Mouse (Mus musculus) liver, embryonic 14.5 days (tissue): ENCODE measurements at regions not wholly inside any gene's neighbourhood (a gene's known extent, or its start where the extent isn't known, plus 50 kb on each side); places are given as distances from the start of the nearest gene placed in this dataset.

ENCODE experiments used
- ATAC-seq: fragments of 200-750 bp; cut with Nextera tagmentation; 2 replicates; pipeline ENCODE4 v1.8.0; 2017; ENCODE audit warnings: moderate number of reproducible peaks, mild to moderate bottlenecking, moderate library complexity; ENCODE audit not compliant: insufficient read depth
- DNase-seq, 3 experiments: peaks; one replicate each; pipeline ENCODE4 v3.0.0-alpha.2; 2012 to 2013; ENCODE audit warnings: low read depth in 3 of 3, low spot score in 3 of 3
- H3K27ac ChIP-seq: fragments of 300-500 bp; sonication (generic); 2 replicates; pipeline ENCODE4 v1.5.1; 2014; ENCODE audit warnings: moderate library complexity, mild to moderate bottlenecking, control low read depth, inconsistent platforms
- H3K27me3 ChIP-seq: fragments of 300-500 bp; sonication (generic); 2 replicates; pipeline ENCODE4 v1.6.1; 2014; ENCODE audit warnings: mild to moderate bottlenecking, low read length, moderate library complexity; ENCODE audit not compliant: control insufficient read depth, insufficient read depth
- H3K36me3 ChIP-seq: fragments of 300-500 bp; sonication (generic); replicated peaks from 2 replicates; pipeline ENCODE4 v1.6.1; 2014; ENCODE audit warnings: low read depth; ENCODE audit not compliant: control insufficient read depth, insufficient read depth
- H3K4me1 ChIP-seq, 2 experiments: fragments of 200-500 bp in 1 of 2; fragments of 300-500 bp in 1 of 2; sonication (generic) in 1 of 2; replicated peaks; 2 replicates each; pipeline ENCODE4 v1.6.1; 2012 to 2014; ENCODE audit warnings: antibody characterized with exemption in 1 of 2, inconsistent platforms in 1 of 2, low read length in 1 of 2; ENCODE audit not compliant: control insufficient read depth in 2 of 2, insufficient read depth in 2 of 2
- H3K4me2 ChIP-seq: fragments of 300-500 bp; sonication (generic); 2 replicates; pipeline ENCODE4 v1.6.1; 2014; ENCODE audit warnings: low read depth, mild to moderate bottlenecking, control low read depth, moderate library complexity
- H3K4me3 ChIP-seq, 2 experiments: fragments of 200-500 bp in 1 of 2; fragments of 300-500 bp in 1 of 2; sonication (generic) in 1 of 2; 2 replicates each; pipeline ENCODE4 v1.5.1; 2012 to 2014; ENCODE audit warnings: low read depth in 2 of 2, low read length in 2 of 2, mild to moderate bottlenecking in 2 of 2, control low read depth in 1 of 2, inconsistent platforms in 1 of 2, moderate library complexity in 1 of 2; ENCODE audit not compliant: insufficient read depth in 1 of 2
- H3K9ac ChIP-seq: fragments of 300-500 bp; sonication (generic); replicated peaks from 2 replicates; pipeline ENCODE4 v1.6.1; 2014; ENCODE audit warnings: mild to moderate bottlenecking, control low read depth, moderate library complexity
- H3K9me3 ChIP-seq: fragments of 300-500 bp; sonication (generic); 2 replicates; pipeline ENCODE4 v1.6.1; 2016; ENCODE audit warnings: low read length, mixed read lengths; ENCODE audit not compliant: control insufficient read depth
- CTCF ChIP-seq: IDR thresholded peaks from 2 replicates; pipeline ENCODE4 v1.5.1; 2016; ENCODE audit warnings: antibody characterized with exemption, low read depth, control low read depth
- EP300 ChIP-seq: IDR thresholded peaks from 2 replicates; pipeline ENCODE4 v1.6.1; 2016; ENCODE audit warnings: antibody characterized with exemption, low read depth
- WGBS: fragments of 180-500 bp; shearing (Covaris S2); extraction: QIAGEN DNeasy Blood & Tissue Kit; methylation state at CpG from one replicate; pipeline ENCODE4 v1.1.7; 2014; ENCODE audit not compliant: insufficient replicate concordance; 5-methylcytosine and 5-hydroxymethylcytosine counted together

DNA sequence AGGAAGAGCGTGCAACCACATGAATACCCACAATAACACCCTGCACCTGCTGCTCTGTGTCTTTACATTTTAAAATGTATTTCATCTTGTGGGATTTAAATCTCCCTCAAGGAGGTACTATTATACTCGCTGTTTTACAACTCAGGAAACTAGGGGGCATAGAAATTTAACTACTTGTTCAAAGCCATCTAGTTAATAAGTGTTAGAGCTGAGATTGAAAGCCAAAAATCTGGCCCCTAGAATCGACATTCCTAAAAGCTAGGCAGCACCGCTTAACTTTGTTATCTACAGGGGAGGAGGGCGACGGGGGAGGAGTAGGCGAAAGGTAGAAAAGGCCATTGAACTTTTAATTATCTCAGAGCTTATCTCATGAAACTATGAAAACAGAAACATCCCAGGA lies 93.3 kb downstream of the Spry2 start:
- ATAC-seq = no peak
- Histone ChIP-seq H3K4me3 (peak overlapping the region in 1 of 2 experiments; percentile 24; a peak in 2 of 4 replicates), H3K9me3 (no peaks in the 10 kb centered on the region), H3K9ac (no peak overlapping the region), H3K36me3 (no peaks in the 10 kb centered on the region), H3K4me2 (peak overlapping the region; percentile 44), H3K4me1 (peaks cover 0 to 2% of the 10 kb centered on the region in 2 experiments; a peak in 2 of 4 replicates), H3K27me3 (no peaks in the 10 kb centered on the region), H3K27ac (no peak overlapping the region)
- WGBS = 27% methylated on average over 7 of the region's 7 CpGs
- TF ChIP-seq EP300 = no peak
- TF ChIP-seq CTCF = no peak
- no peak for DNase-seq

GRCm38 (mm10) chr14:105802529-105803280 lies 93.9 kb downstream of the Spry2 start:
- peaks cover 0 to 2% of the 10 kb centered on the region in 2 experiments; a peak in 2 of 4 replicates for H3K4me1 ChIP-seq
- no peaks in the 10 kb centered on the region for H3K9me3 ChIP-seq
- no peak overlapping the region for H3K9ac ChIP-seq
- H3K36me3 ChIP-seq = no peaks in the 10 kb centered on the region
- peak overlapping the region; percentile 44 for H3K4me2 ChIP-seq
- DNase-seq (no peak), ATAC-seq (no peak; the same call in 1 of the 2 replicates)
- WGBS = 4% methylated on average over 18 of the region's 18 CpGs
- H3K27me3 ChIP-seq = no peaks in the 10 kb centered on the region
- H3K27ac ChIP-seq = no peak overlapping the region
- H3K4me3 ChIP-seq = peak overlapping the region; percentile 6 to 24; a peak in 3 of 4 replicates
- no peak for TF ChIP-seq CTCF
- no peak for TF ChIP-seq EP300

- no peak for DNase-seq
- 72% methylated on average over 13 of the region's 13 CpGs for WGBS
Observed at GRCm38 (mm10) chr14:105800142-105800925, 96.3 kb downstream of the Spry2 start.

GRCm38 (mm10) chr14:105799401-105799861 lies 97.2 kb downstream of the Spry2 start:
- no peaks in the 10 kb centered on the region for H3K9me3 ChIP-seq
- H3K27me3 ChIP-seq = no peaks in the 10 kb centered on the region
- no peak for ATAC-seq
- TF ChIP-seq EP300 (no peak), CTCF (no peak)
- no peak overlapping the region for H3K4me2 ChIP-seq
- no peak overlapping the region for H3K4me3 ChIP-seq
- no peak for DNase-seq
- H3K36me3 ChIP-seq = no peaks in the 10 kb centered on the region
- no peak overlapping the region for H3K9ac ChIP-seq
- H3K27ac ChIP-seq = no peak overlapping the region
- H3K4me1 ChIP-seq = peaks cover 0 to 2% of the 10 kb centered on the region in 2 experiments; a peak in 2 of 4 replicates
- 56% methylated on average over 3 of the region's 3 CpGs for WGBS

More at GRCm38 (mm10) chr14:105800142-105800925, 96.3 kb downstream of the Spry2 start:
- ATAC-seq = no peak
- Histone ChIP-seq H3K9ac (no peak overlapping the region), H3K4me3 (no peak overlapping the region), H3K27me3 (no peaks in the 10 kb centered on the region), H3K9me3 (no peaks in the 10 kb centered on the region), H3K4me1 (peaks cover 0 to 2% of the 10 kb centered on the region in 2 experiments; a peak in 2 of 4 replicates), H3K36me3 (no peaks in the 10 kb centered on the region), H3K27ac (no peak overlapping the region), H3K4me2 (no peak overlapping the region)
- TF ChIP-seq CTCF (no peak), EP300 (no peak)
